Mouse (Mus musculus): ENCODE measurements around the gene Mypn. TPM values are rescaled to one million over a fixed set of nuclear protein-coding genes. Genes with fewer than 3 reads are reported as not detected.

Mypn gene
- polyA plus RNA-seq, 1 experiment: 7.9 TPM

- no peak within 1 kb of the TSS for H3ac ChIP-seq (ENCODE audit: control insufficient read depth, insufficient read length)
- no peaks in the 10 kb centered on the region for H3K79me2 ChIP-seq (ENCODE audit: control insufficient read depth, insufficient read depth)
- no peaks in the 10 kb centered on the region for H3K36me3 ChIP-seq (ENCODE audit: control insufficient read depth, insufficient read depth)
- H3K4me3 ChIP-seq: no peak within 1 kb of the TSS
- no peak within 1 kb of the TSS for H3K4me2 ChIP-seq (ENCODE audit: low read depth)
- TF ChIP-seq E2F4 (IDR thresholded peaks at IDR 0.05; ENCODE audit: insufficient read depth): no peak
- no peak for TF ChIP-seq POLR2A (IDR thresholded peaks at IDR 0.05; ENCODE audit: insufficient read length, low read depth)
- TF ChIP-seq MAX (IDR thresholded peaks at IDR 0.05; ENCODE audit: low read depth): no peak
- no peak for TF ChIP-seq TCF3 (IDR thresholded peaks at IDR 0.05; ENCODE audit: insufficient read length, low read depth)
- TF ChIP-seq TCF12 (IDR thresholded peaks at IDR 0.05; ENCODE audit: insufficient read depth, poor library complexity, severe bottlenecking): no peak
- no peak for TF ChIP-seq REST (IDR thresholded peaks at IDR 0.05; ENCODE audit: insufficient read depth, insufficient read length)
- no peak for TF ChIP-seq MYOD1 (IDR thresholded peaks at IDR 0.05; ENCODE audit: control insufficient read depth in 1 of 3, insufficient read length in 2 of 3, low read depth in 2 of 3)
- no peak for TF ChIP-seq SRF (IDR thresholded peaks at IDR 0.05; ENCODE audit: control insufficient read depth, insufficient read length, low read depth)
- no peak for TF ChIP-seq USF1 (IDR thresholded peaks at IDR 0.05; ENCODE audit: low read depth)
- TF ChIP-seq POLR2AphosphoS2 (IDR thresholded peaks at IDR 0.05; ENCODE audit: insufficient read length, low read depth): no peak
- TF ChIP-seq MYOG (IDR thresholded peaks at IDR 0.05; ENCODE audit: control insufficient read depth in 1 of 3, insufficient read depth in 1 of 3, insufficient read length in 2 of 3, low read depth in 2 of 3): no peak
- no peak for TF ChIP-seq CEBPB (IDR thresholded peaks at IDR 0.05; ENCODE audit: insufficient read depth, poor library complexity, severe bottlenecking)
- H3K27me3 ChIP-seq (ENCODE audit: control insufficient read depth, insufficient read depth, insufficient read length): peaks cover 18% of the 10 kb centered on the region
Observed at GRCm38 (mm10) chr10:63099521-63099920, 104.2 kb downstream of the Mypn start, which contains the start of gene Atoh7. Gene Atoh7, plus strand, starts transcription at chr10:63099651.

GRCm38 (mm10) chr10:63098191-63098590 is 105.6 kb downstream of the Mypn start:
- Histone ChIP-seq H3K4me2 (ENCODE audit: low read depth) (no peak overlapping the region), H3K4me3 (no peak overlapping the region), H3K36me3 (ENCODE audit: control insufficient read depth, insufficient read depth) (no peaks in the 10 kb centered on the region), H3K79me2 (ENCODE audit: control insufficient read depth, insufficient read depth) (no peaks in the 10 kb centered on the region), H3K27me3 (ENCODE audit: control insufficient read depth, insufficient read depth, insufficient read length) (peaks cover 19% of the 10 kb centered on the region), H3ac (ENCODE audit: control insufficient read depth, insufficient read length) (no peak overlapping the region)
- TF ChIP-seq USF1 (IDR thresholded peaks at IDR 0.05; ENCODE audit: low read depth) (no peak), REST (IDR thresholded peaks at IDR 0.05; ENCODE audit: insufficient read depth, insufficient read length) (no peak), TCF3 (IDR thresholded peaks at IDR 0.05; ENCODE audit: insufficient read length, low read depth) (no peak), POLR2A (IDR thresholded peaks at IDR 0.05; ENCODE audit: insufficient read length, low read depth) (no peak), MYOD1 (IDR thresholded peaks at IDR 0.05; ENCODE audit: control insufficient read depth in 1 of 3, insufficient read length in 2 of 3, low read depth in 2 of 3) (no peak), E2F4 (IDR thresholded peaks at IDR 0.05; ENCODE audit: insufficient read depth) (no peak), MYOG (IDR thresholded peaks at IDR 0.05; ENCODE audit: control insufficient read depth in 1 of 3, insufficient read depth in 1 of 3, insufficient read length in 2 of 3, low read depth in 2 of 3) (no peak), POLR2AphosphoS2 (IDR thresholded peaks at IDR 0.05; ENCODE audit: insufficient read length, low read depth) (no peak), CEBPB (IDR thresholded peaks at IDR 0.05; ENCODE audit: insufficient read depth, poor library complexity, severe bottlenecking) (no peak), TCF12 (IDR thresholded peaks at IDR 0.05; ENCODE audit: insufficient read depth, poor library complexity, severe bottlenecking) (no peak), SRF (IDR thresholded peaks at IDR 0.05; ENCODE audit: control insufficient read depth, insufficient read length, low read depth) (no peak), MAX (IDR thresholded peaks at IDR 0.05; ENCODE audit: low read depth) (no peak)

GRCm38 (mm10) chr10:63096757-63097156 is 107.0 kb downstream of the Mypn start:
- Histone ChIP-seq H3ac (ENCODE audit: control insufficient read depth, insufficient read length) (no peak overlapping the region), H3K4me2 (ENCODE audit: low read depth) (no peak overlapping the region), H3K36me3 (ENCODE audit: control insufficient read depth, insufficient read depth) (no peaks in the 10 kb centered on the region), H3K79me2 (ENCODE audit: control insufficient read depth, insufficient read depth) (no peaks in the 10 kb centered on the region), H3K27me3 (ENCODE audit: control insufficient read depth, insufficient read depth, insufficient read length) (peaks cover 26% of the 10 kb centered on the region), H3K4me3 (no peak overlapping the region)
- no peak for TF ChIP-seq CEBPB (IDR thresholded peaks at IDR 0.05; ENCODE audit: insufficient read depth, poor library complexity, severe bottlenecking)
- TF ChIP-seq USF1 (IDR thresholded peaks at IDR 0.05; ENCODE audit: low read depth): no peak
- TF ChIP-seq POLR2AphosphoS2 (IDR thresholded peaks at IDR 0.05; ENCODE audit: insufficient read length, low read depth): no peak
- TF ChIP-seq E2F4 (IDR thresholded peaks at IDR 0.05; ENCODE audit: insufficient read depth): no peak
- no peak for TF ChIP-seq TCF12 (IDR thresholded peaks at IDR 0.05; ENCODE audit: insufficient read depth, poor library complexity, severe bottlenecking)
- no peak for TF ChIP-seq MYOD1 (IDR thresholded peaks at IDR 0.05; ENCODE audit: control insufficient read depth in 1 of 3, insufficient read length in 2 of 3, low read depth in 2 of 3)
- no peak for TF ChIP-seq TCF3 (IDR thresholded peaks at IDR 0.05; ENCODE audit: insufficient read length, low read depth)
- no peak for TF ChIP-seq MAX (IDR thresholded peaks at IDR 0.05; ENCODE audit: low read depth)
- no peak for TF ChIP-seq POLR2A (IDR thresholded peaks at IDR 0.05; ENCODE audit: insufficient read length, low read depth)
- TF ChIP-seq MYOG (IDR thresholded peaks at IDR 0.05; ENCODE audit: control insufficient read depth in 1 of 3, insufficient read depth in 1 of 3, insufficient read length in 2 of 3, low read depth in 2 of 3): no peak
- TF ChIP-seq REST (IDR thresholded peaks at IDR 0.05; ENCODE audit: insufficient read depth, insufficient read length): no peak

- Histone ChIP-seq H3K79me2 (ENCODE audit: control insufficient read depth, insufficient read depth) (no peaks in the 10 kb centered on the region), H3K4me3 (no peak overlapping the region), H3ac (ENCODE audit: control insufficient read depth, insufficient read length) (no peak overlapping the region), H3K27me3 (ENCODE audit: control insufficient read depth, insufficient read depth, insufficient read length) (peaks cover 16% of the 10 kb centered on the region), H3K4me2 (ENCODE audit: low read depth) (no peak overlapping the region), H3K36me3 (ENCODE audit: control insufficient read depth, insufficient read depth) (no peaks in the 10 kb centered on the region)
- TF ChIP-seq TCF12 (IDR thresholded peaks at IDR 0.05; ENCODE audit: insufficient read depth, poor library complexity, severe bottlenecking) (no peak), USF1 (IDR thresholded peaks at IDR 0.05; ENCODE audit: low read depth) (no peak), SRF (IDR thresholded peaks at IDR 0.05; ENCODE audit: control insufficient read depth, insufficient read length, low read depth) (no peak), CEBPB (IDR thresholded peaks at IDR 0.05; ENCODE audit: insufficient read depth, poor library complexity, severe bottlenecking) (no peak), TCF3 (IDR thresholded peaks at IDR 0.05; ENCODE audit: insufficient read length, low read depth) (no peak), MYOD1 (IDR thresholded peaks at IDR 0.05; ENCODE audit: control insufficient read depth in 1 of 3, insufficient read length in 2 of 3, low read depth in 2 of 3) (no peak), REST (IDR thresholded peaks at IDR 0.05; ENCODE audit: insufficient read depth, insufficient read length) (no peak), POLR2A (IDR thresholded peaks at IDR 0.05; ENCODE audit: insufficient read length, low read depth) (no peak), MAX (IDR thresholded peaks at IDR 0.05; ENCODE audit: low read depth) (no peak), POLR2AphosphoS2 (IDR thresholded peaks at IDR 0.05; ENCODE audit: insufficient read length, low read depth) (no peak), MYOG (IDR thresholded peaks at IDR 0.05; ENCODE audit: control insufficient read depth in 1 of 3, insufficient read depth in 1 of 3, insufficient read length in 2 of 3, low read depth in 2 of 3) (no peak), E2F4 (IDR thresholded peaks at IDR 0.05; ENCODE audit: insufficient read depth) (no peak)
Observed at GRCm38 (mm10) chr10:63092616-63093550, 110.9 kb downstream of the Mypn start.

Data from myocyte (in vitro differentiated cells).